Mouse (Mus musculus) cerebellum, adult 2 months (tissue): ENCODE data around the gene Wif1. TPM values are rescaled to one million over a fixed set of nuclear protein-coding genes. Genes with fewer than 3 reads are reported as not detected.

Source experiments
- DNase-seq, 2 experiments: peaks; one replicate each; pipeline ENCODE4 v3.0.0; 2021
- H3K27ac ChIP-seq: fragments of 200-500 bp; 2 replicates; pipeline ENCODE4 v1.5.1; 2012; ENCODE audit warnings: low read length, control low read depth, inconsistent platforms; ENCODE audit not compliant: insufficient read depth
- H3K27me3 ChIP-seq: fragments of 200-500 bp; 2 replicates; pipeline ENCODE4 v1.6.1; 2012; ENCODE audit warnings: inconsistent platforms, mild to moderate bottlenecking, low read length, moderate library complexity; ENCODE audit not compliant: control insufficient read depth, insufficient read depth
- H3K4me1 ChIP-seq: fragments of 200-500 bp; 2 replicates; pipeline ENCODE4 v1.6.1; 2011; ENCODE audit warnings: low read length; ENCODE audit not compliant: control insufficient read depth, insufficient read depth
- H3K4me3 ChIP-seq: fragments of 200-500 bp; replicated peaks from 2 replicates; pipeline ENCODE3; 2011; ENCODE audit warnings: mild to moderate bottlenecking, low read depth, low read length, control low read depth; ENCODE audit not compliant: insufficient read depth
- CTCF ChIP-seq: fragments of 200-500 bp; IDR thresholded peaks from 2 replicates; pipeline ENCODE4 v1.5.1; 2011; ENCODE audit warnings: low read depth, mild to moderate bottlenecking, control low read depth, low read length, moderate library complexity, borderline replicate concordance; ENCODE audit not compliant: insufficient read depth
- POLR2A ChIP-seq: fragments of 200-500 bp; IDR thresholded peaks from 2 replicates; pipeline ENCODE4 v1.6.1; 2011; ENCODE audit warnings: low read length, control low read depth, borderline replicate concordance; ENCODE audit not compliant: insufficient read depth
- WGBS: fragments of 180-500 bp; shearing (Covaris S2); methylation state at CpG from one replicate; pipeline ENCODE4 v1.1.7; 2018; 5-methylcytosine and 5-hydroxymethylcytosine counted together
- polyA plus RNA-seq: library from polyadenylated mRNA; depleted of rRNA; stranded (reverse); fragments of >200 nt; gene quantifications from 2 replicates; pipeline ENCODE4 v1.2.3, GENCODE M21; 2012; rRNA removed

Gene Wif1
- polyA plus RNA-seq, 1 experiment = 1.1 TPM

- 81% methylated on average over 6 of the region's 6 CpGs for WGBS
- no peaks in the 10 kb centered on the region for H3K27me3 ChIP-seq
- no peak for TF ChIP-seq CTCF
- no peak for TF ChIP-seq POLR2A
- H3K4me1 ChIP-seq = no peaks in the 10 kb centered on the region; the same call in 1 of the 2 replicates
- no peak overlapping the region for H3K27ac ChIP-seq
- no peak overlapping the region for H3K4me3 ChIP-seq
- no peak for DNase-seq
Measured at GRCm38 (mm10) chr10:121120751-121121150, 87.0 kb downstream of the Wif1 start.

GRCm38 (mm10) chr10:121124481-121124880, 90.7 kb downstream of the Wif1 start:
- peak; percentile 33 to 34 for DNase-seq
- H3K4me1 ChIP-seq = no peaks in the 10 kb centered on the region; the same call in 1 of the 2 replicates
- no peak overlapping the region for H3K4me3 ChIP-seq
- TF ChIP-seq POLR2A (no peak), CTCF (no peak)
- no peaks in the 10 kb centered on the region for H3K27me3 ChIP-seq
- WGBS = 43% methylated on average over 16 of the region's 16 CpGs
- H3K27ac ChIP-seq = no peak overlapping the region

GRCm38 (mm10) chr10:121129000-121129925, 95.5 kb downstream of the Wif1 start:
- Histone ChIP-seq H3K4me1 (no peaks in the 10 kb centered on the region), H3K27me3 (no peaks in the 10 kb centered on the region), H3K27ac (no peak overlapping the region), H3K4me3 (no peak overlapping the region)
- 31% methylated on average over 20 of the region's 20 CpGs for WGBS
- peak; percentile 14 to 32 for DNase-seq
- no peak for TF ChIP-seq POLR2A
- no peak for TF ChIP-seq CTCF

Other genes starting within 250 kb of the Wif1 start
- 5.2 and 6.1 TPM in 2 replicates for gene Msrb3, start 134.9 kb upstream of the Wif1 start, polyA plus RNA-seq
- 20.4 and 21.3 TPM in 2 replicates for gene Lemd3, start 54.6 kb upstream of the Wif1 start, polyA plus RNA-seq